Mouse (Mus musculus): ENCODE measurements around the gene Vbp1. TPM values are rescaled to one million over a fixed set of nuclear protein-coding genes. Genes with fewer than 3 reads are reported as not detected.

The Vbp1 gene
- polyA plus RNA-seq, 1 experiment from 2014 or later: 97.8 TPM

DNA sequence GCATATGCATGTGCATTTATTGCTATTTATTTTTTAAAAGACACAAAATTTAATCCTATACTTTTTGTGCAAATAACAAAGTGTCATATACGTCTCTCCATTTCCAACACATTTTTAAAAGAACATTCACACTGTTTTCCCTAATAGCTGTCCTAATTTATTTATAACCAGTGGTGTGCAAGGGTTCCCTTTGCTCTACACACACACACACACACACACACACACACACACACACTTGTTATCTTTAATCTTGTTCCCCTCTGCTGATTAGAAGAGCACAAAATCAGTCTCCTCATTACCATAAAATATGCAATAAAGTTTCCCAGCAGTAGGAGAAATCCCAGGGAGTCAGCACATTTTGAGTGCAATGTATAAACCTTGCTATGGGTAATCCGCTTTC lies 64.4 kb downstream of the Vbp1 start:
- Histone ChIP-seq H3K4me3 (ENCODE audit: low read depth, low read length) (no peak overlapping the region), H3K27me3 (ENCODE audit: control insufficient read depth, insufficient read depth, low read length) (no peaks in the 10 kb centered on the region), H3K27ac (replicated peaks) (no peak overlapping the region), H3K9me3 (ENCODE audit: control insufficient read depth, low read length) (no peaks in the 10 kb centered on the region), H3K36me3 (ENCODE audit: control insufficient read depth, insufficient read depth, low read length) (no peaks in the 10 kb centered on the region), H3K4me1 (replicated peaks; ENCODE audit: control insufficient read depth, insufficient read depth) (no peaks in the 10 kb centered on the region), H3K9ac (ENCODE audit: low read length) (no peak overlapping the region), H3K4me2 (replicated peaks; ENCODE audit: low read depth) (no peak overlapping the region)
- no peak for TF ChIP-seq EP300 (optimal IDR thresholded peaks at IDR 0.05)
- TF ChIP-seq CTCF (IDR thresholded peaks at IDR 0.05; ENCODE audit: low read depth): no peak
- WGBS: 74% methylated on average over 2 of the region's 2 CpGs
- no peak for DNase-seq (ENCODE audit: low spot score)
- no peak for ATAC-seq (ENCODE audit: low FRiP score, low TSS enrichment)

Other genes with a start within 250 kb of the Vbp1 start
- gene Fundc2, start 131.9 kb upstream of the Vbp1 start, polyA plus RNA-seq (2015; fragmentation: Nextera tagmentation; extraction: Ambion mirVana): 51.3 and 54.8 TPM in 2 replicates
- gene F8, start 131.7 kb upstream of the Vbp1 start, polyA plus RNA-seq (2015; fragmentation: Nextera tagmentation; extraction: Ambion mirVana): 0.42 and 0.80 TPM in 2 replicates
- gene Cmc4, start 97.7 kb upstream of the Vbp1 start, polyA plus RNA-seq (2015; fragmentation: Nextera tagmentation; extraction: Ambion mirVana): 15.9 and 17.3 TPM in 2 replicates
- gene Mtcp1, start 97.7 kb upstream of the Vbp1 start, polyA plus RNA-seq (2015; fragmentation: Nextera tagmentation; extraction: Ambion mirVana): 3.6 and 4.0 TPM in 2 replicates
- gene Brcc3, start 97.7 kb upstream of the Vbp1 start, polyA plus RNA-seq (2015; fragmentation: Nextera tagmentation; extraction: Ambion mirVana): 35.7 and 42.0 TPM in 2 replicates
- gene Rab39b, start 63.9 kb downstream of the Vbp1 start, polyA plus RNA-seq (2015; fragmentation: Nextera tagmentation; extraction: Ambion mirVana): 0.73 and 0.74 TPM in 2 replicates